Mouse (Mus musculus): ENCODE data around the gene Sh2d1b2. TPM values are rescaled to one million over a fixed set of nuclear protein-coding genes. Genes with fewer than 3 reads are reported as not detected.

Sh2d1b2 gene
- total RNA-seq, 1 experiment: not detected

- Histone ChIP-seq H3K27ac (ENCODE audit: insufficient read depth, low read depth, low read length, poor library complexity, severe bottlenecking) (no peak overlapping the region), H3K9ac (ENCODE audit: insufficient read depth, low read depth, low read length, poor library complexity, severe bottlenecking) (no peak overlapping the region), H3K36me3 (ENCODE audit: control insufficient read depth, insufficient read depth, low read length, poor library complexity, severe bottlenecking) (no peaks in the 10 kb centered on the region), H3K4me3 (ENCODE audit: insufficient read depth in 1 of 2, low read depth in 1 of 2, low read length in 2 of 2, poor library complexity in 1 of 2, severe bottlenecking in 1 of 2) (no peak overlapping the region), H3K9me3 (ENCODE audit: control insufficient read depth, insufficient read depth, low read depth, low read length) (no peaks in the 10 kb centered on the region), H3K4me1 (ENCODE audit: control insufficient read depth in 2 of 2, insufficient read depth in 2 of 2, low read length in 2 of 2, poor library complexity in 1 of 2) (no peaks in the 10 kb centered on the region)
- no peak for TF ChIP-seq HCFC1 (IDR thresholded peaks at IDR 0.05; ENCODE audit: borderline replicate concordance, insufficient read depth, low read length)
- in situ Hi-C loops (cut with MboI; ENCODE audit: low sequenced_read_pairs in 2 of 2, unreplicated experiment in 2 of 2): loop anchor here in 1 of 2 experiments (25.0 kb wide), 1 partner anchor 317 kb away; no protein-coding TSS in a partner anchor
- no peak for DNase-seq (ENCODE audit: low read depth, low spot score)
Observed at GRCm38 (mm10) chr1:170294786-170295570, 62.4 kb downstream of the Sh2d1b2 start.

GRCm38 (mm10) chr1:170299496-170299895, 66.9 kb downstream of the Sh2d1b2 start:
- Histone ChIP-seq H3K27ac (ENCODE audit: insufficient read depth, low read depth, low read length, poor library complexity, severe bottlenecking) (no peak overlapping the region), H3K4me3 (ENCODE audit: insufficient read depth in 1 of 2, low read depth in 1 of 2, low read length in 2 of 2, poor library complexity in 1 of 2, severe bottlenecking in 1 of 2) (no peak overlapping the region), H3K9me3 (ENCODE audit: control insufficient read depth, insufficient read depth, low read depth, low read length) (no peaks in the 10 kb centered on the region), H3K4me1 (ENCODE audit: control insufficient read depth in 2 of 2, insufficient read depth in 2 of 2, low read length in 2 of 2, poor library complexity in 1 of 2) (no peaks in the 10 kb centered on the region), H3K9ac (ENCODE audit: insufficient read depth, low read depth, low read length, poor library complexity, severe bottlenecking) (no peak overlapping the region), H3K36me3 (ENCODE audit: control insufficient read depth, insufficient read depth, low read length, poor library complexity, severe bottlenecking) (no peaks in the 10 kb centered on the region)
- no peak for TF ChIP-seq MAFK (IDR thresholded peaks at IDR 0.05; ENCODE audit: insufficient read depth, low read depth, low read length)
- TF ChIP-seq ZNF384 (IDR thresholded peaks at IDR 0.05; ENCODE audit: low read depth, low read length): no peak
- TF ChIP-seq ZC3H11A (IDR thresholded peaks at IDR 0.05; ENCODE audit: borderline replicate concordance, low read depth, low read length): no peak
- no peak for TF ChIP-seq HCFC1 (IDR thresholded peaks at IDR 0.05; ENCODE audit: borderline replicate concordance, insufficient read depth, low read length)
- TF ChIP-seq CHD2 (IDR thresholded peaks at IDR 0.05; ENCODE audit: low read depth, low read length): no peak
- in situ Hi-C loops (cut with MboI; ENCODE audit: low sequenced_read_pairs in 2 of 2, unreplicated experiment in 2 of 2): loop anchor here in 1 of 2 experiments (25.0 kb wide), 1 partner anchor 313 kb away; no protein-coding TSS in a partner anchor
- DNase-seq (ENCODE audit: low read depth, low spot score): no peak

GRCm38 (mm10) chr1:170301686-170302085, 69.1 kb downstream of the Sh2d1b2 start:
- Histone ChIP-seq H3K27ac (ENCODE audit: insufficient read depth, low read depth, low read length, poor library complexity, severe bottlenecking) (no peak overlapping the region), H3K4me1 (ENCODE audit: control insufficient read depth in 2 of 2, insufficient read depth in 2 of 2, low read length in 2 of 2, poor library complexity in 1 of 2) (no peaks in the 10 kb centered on the region), H3K4me3 (ENCODE audit: insufficient read depth in 1 of 2, low read depth in 1 of 2, low read length in 2 of 2, poor library complexity in 1 of 2, severe bottlenecking in 1 of 2) (no peak overlapping the region), H3K36me3 (ENCODE audit: control insufficient read depth, insufficient read depth, low read length, poor library complexity, severe bottlenecking) (no peaks in the 10 kb centered on the region), H3K9ac (ENCODE audit: insufficient read depth, low read depth, low read length, poor library complexity, severe bottlenecking) (no peak overlapping the region), H3K9me3 (ENCODE audit: control insufficient read depth, insufficient read depth, low read depth, low read length) (no peaks in the 10 kb centered on the region)
- TF ChIP-seq ZNF384 (IDR thresholded peaks at IDR 0.05; ENCODE audit: low read depth, low read length) (no peak), MAFK (IDR thresholded peaks at IDR 0.05; ENCODE audit: insufficient read depth, low read depth, low read length) (no peak), CHD2 (IDR thresholded peaks at IDR 0.05; ENCODE audit: low read depth, low read length) (no peak), ZC3H11A (IDR thresholded peaks at IDR 0.05; ENCODE audit: borderline replicate concordance, low read depth, low read length) (no peak)
- DNase-seq (ENCODE audit: low read depth, low spot score): no peak
- in situ Hi-C loops (cut with MboI; ENCODE audit: low sequenced_read_pairs in 2 of 2, unreplicated experiment in 2 of 2): no loop called here

GRCm38 (mm10) chr1:170302456-170302855, 69.9 kb downstream of the Sh2d1b2 start:
- no peaks in the 10 kb centered on the region for H3K36me3 ChIP-seq (ENCODE audit: control insufficient read depth, insufficient read depth, low read length, poor library complexity, severe bottlenecking)
- no peaks in the 10 kb centered on the region for H3K4me1 ChIP-seq (ENCODE audit: control insufficient read depth in 2 of 2, insufficient read depth in 2 of 2, low read length in 2 of 2, poor library complexity in 1 of 2)
- TF ChIP-seq ZNF384 (IDR thresholded peaks at IDR 0.05; ENCODE audit: low read depth, low read length) (no peak), CHD2 (IDR thresholded peaks at IDR 0.05; ENCODE audit: low read depth, low read length) (no peak), ZC3H11A (IDR thresholded peaks at IDR 0.05; ENCODE audit: borderline replicate concordance, low read depth, low read length) (no peak), MAFK (IDR thresholded peaks at IDR 0.05; ENCODE audit: insufficient read depth, low read depth, low read length) (no peak)
- in situ Hi-C loops (cut with MboI; ENCODE audit: low sequenced_read_pairs in 2 of 2, unreplicated experiment in 2 of 2): no loop called here
- H3K4me3 ChIP-seq (ENCODE audit: insufficient read depth in 1 of 2, low read depth in 1 of 2, low read length in 2 of 2, poor library complexity in 1 of 2, severe bottlenecking in 1 of 2): no peak overlapping the region
- H3K9me3 ChIP-seq (ENCODE audit: control insufficient read depth, insufficient read depth, low read depth, low read length): no peaks in the 10 kb centered on the region
- H3K9ac ChIP-seq (ENCODE audit: insufficient read depth, low read depth, low read length, poor library complexity, severe bottlenecking): no peak overlapping the region
- H3K27ac ChIP-seq (ENCODE audit: insufficient read depth, low read depth, low read length, poor library complexity, severe bottlenecking): no peak overlapping the region
- no peak for DNase-seq (ENCODE audit: low read depth, low spot score)

GRCm38 (mm10) chr1:170303103-170303502, 70.6 kb downstream of the Sh2d1b2 start:
- no peak for DNase-seq (ENCODE audit: low read depth, low spot score)
- Histone ChIP-seq H3K36me3 (ENCODE audit: control insufficient read depth, insufficient read depth, low read length, poor library complexity, severe bottlenecking) (no peaks in the 10 kb centered on the region), H3K4me1 (ENCODE audit: control insufficient read depth in 2 of 2, insufficient read depth in 2 of 2, low read length in 2 of 2, poor library complexity in 1 of 2) (no peaks in the 10 kb centered on the region), H3K9me3 (ENCODE audit: control insufficient read depth, insufficient read depth, low read depth, low read length) (no peaks in the 10 kb centered on the region), H3K9ac (ENCODE audit: insufficient read depth, low read depth, low read length, poor library complexity, severe bottlenecking) (no peak overlapping the region), H3K4me3 (ENCODE audit: insufficient read depth in 1 of 2, low read depth in 1 of 2, low read length in 2 of 2, poor library complexity in 1 of 2, severe bottlenecking in 1 of 2) (no peak overlapping the region), H3K27ac (ENCODE audit: insufficient read depth, low read depth, low read length, poor library complexity, severe bottlenecking) (no peak overlapping the region)
- in situ Hi-C loops (cut with MboI; ENCODE audit: low sequenced_read_pairs in 2 of 2, unreplicated experiment in 2 of 2): no loop called here
- TF ChIP-seq MAFK (IDR thresholded peaks at IDR 0.05; ENCODE audit: insufficient read depth, low read depth, low read length) (no peak), ZNF384 (IDR thresholded peaks at IDR 0.05; ENCODE audit: low read depth, low read length) (no peak), HCFC1 (IDR thresholded peaks at IDR 0.05; ENCODE audit: borderline replicate concordance, insufficient read depth, low read length) (no peak), ZC3H11A (IDR thresholded peaks at IDR 0.05; ENCODE audit: borderline replicate concordance, low read depth, low read length) (no peak), CHD2 (IDR thresholded peaks at IDR 0.05; ENCODE audit: low read depth, low read length) (no peak)

Data from ES-E14 (cell line).